Mouse (Mus musculus): ENCODE results near the gene Ntf5. TPM values are rescaled to one million over a fixed set of nuclear protein-coding genes. Genes with fewer than 3 reads are reported as not detected.
"Not testable (repeated sequence)": the region's sequence is repeated elsewhere in the genome, so short reads cannot be mapped to it uniquely, and the experiment has no call there.

Ntf5 gene
- polyA plus RNA-seq, 1 experiment from 2014 or later, result 1.2 TPM

- Histone ChIP-seq H3K36me3 (ENCODE audit: control insufficient read depth, insufficient read depth, low read length) (peaks cover 5% of the 10 kb centered on the region), H3K4me1 (replicated peaks; ENCODE audit: control insufficient read depth, insufficient read depth, low read length) (peaks cover 16% of the 10 kb centered on the region), H3K9me3 (ENCODE audit: control insufficient read depth, low read length) (no peaks in the 10 kb centered on the region), H3K27me3 (ENCODE audit: control insufficient read depth, insufficient read depth, low read length) (no peaks in the 10 kb centered on the region), H3K4me2 (replicated peaks; ENCODE audit: low read depth, low read length) (no peak overlapping the region), H3K9ac (ENCODE audit: low read depth, low read length) (no peak overlapping the region), H3K27ac (ENCODE audit: low read depth, low read length) (no peak overlapping the region), H3K4me3 (ENCODE audit: low read depth, low read length) (0 out of 2 replicates have a peak overlapping the region, but pooled peaks have one; percentile 84)
- no peak for DNase-seq (ENCODE audit: low spot score)
- no peak for ATAC-seq (ENCODE audit: low FRiP score)
- 81% methylated on average over 13 of the region's 13 CpGs for WGBS
Observed at GRCm38 (mm10) chr7:45455932-45456696, 42.6 kb downstream of the Ntf5 start.

- WGBS, result 52% methylated on average over 9 of the region's 9 CpGs
Observed at GRCm38 (mm10) chr7:45456721-45457203, 43.3 kb downstream of the Ntf5 start.

GRCm38 (mm10) chr7:45457204-45458060, 43.9 kb downstream of the Ntf5 start:
- peak overlapping the region; percentile 84 for H3K4me3 ChIP-seq (ENCODE audit: low read depth, low read length)
- peak overlapping the region; percentile 64 for H3K4me2 ChIP-seq (replicated peaks; ENCODE audit: low read depth, low read length)
- H3K9me3 ChIP-seq (ENCODE audit: control insufficient read depth, low read length), result no peaks in the 10 kb centered on the region
- 69% methylated on average over 10 of the region's 10 CpGs for WGBS
- no peak overlapping the region for H3K9ac ChIP-seq (ENCODE audit: low read depth, low read length)
- H3K4me1 ChIP-seq (replicated peaks; ENCODE audit: control insufficient read depth, insufficient read depth, low read length), result peaks cover 16% of the 10 kb centered on the region
- no peaks in the 10 kb centered on the region for H3K27me3 ChIP-seq (ENCODE audit: control insufficient read depth, insufficient read depth, low read length)
- ATAC-seq (ENCODE audit: low FRiP score), result no peak
- H3K27ac ChIP-seq (ENCODE audit: low read depth, low read length), result 0 out of 2 replicates have a peak overlapping the region, but pooled peaks have one; percentile 3
- H3K36me3 ChIP-seq (ENCODE audit: control insufficient read depth, insufficient read depth, low read length), result peaks cover 5% of the 10 kb centered on the region
- peak; percentile 31 for DNase-seq (ENCODE audit: low spot score)

More at GRCm38 (mm10) chr7:45456721-45457203, 43.3 kb downstream of the Ntf5 start:
- DNase-seq (ENCODE audit: low spot score), result no peak
- Histone ChIP-seq H3K27me3 (ENCODE audit: control insufficient read depth, insufficient read depth, low read length) (no peaks in the 10 kb centered on the region), H3K9ac (ENCODE audit: low read depth, low read length) (no peak overlapping the region), H3K4me3 (ENCODE audit: low read depth, low read length) (peak overlapping the region; percentile 84; the same call in 1 of the 2 replicates), H3K4me1 (replicated peaks; ENCODE audit: control insufficient read depth, insufficient read depth, low read length) (peaks cover 16% of the 10 kb centered on the region), H3K36me3 (ENCODE audit: control insufficient read depth, insufficient read depth, low read length) (peaks cover 5% of the 10 kb centered on the region), H3K27ac (ENCODE audit: low read depth, low read length) (0 out of 2 replicates have a peak overlapping the region, but pooled peaks have one; percentile 3), H3K9me3 (ENCODE audit: control insufficient read depth, low read length) (no peaks in the 10 kb centered on the region), H3K4me2 (replicated peaks; ENCODE audit: low read depth, low read length) (peak overlapping the region; percentile 64; the same call in 1 of the 2 replicates)
- ATAC-seq (ENCODE audit: low FRiP score), result no peak

GRCm38 (mm10) chr7:45458748-45459563, 45.5 kb downstream of the Ntf5 start:
- Histone ChIP-seq H3K27ac (ENCODE audit: low read depth, low read length) (peak overlapping the region; percentile 67), H3K27me3 (ENCODE audit: control insufficient read depth, insufficient read depth, low read length) (no peaks in the 10 kb centered on the region), H3K9me3 (ENCODE audit: control insufficient read depth, low read length) (no peaks in the 10 kb centered on the region), H3K4me2 (replicated peaks; ENCODE audit: low read depth, low read length) (peak overlapping the region; percentile 64), H3K4me1 (replicated peaks; ENCODE audit: control insufficient read depth, insufficient read depth, low read length) (peaks cover 16% of the 10 kb centered on the region), H3K9ac (ENCODE audit: low read depth, low read length) (peak overlapping the region; percentile 92), H3K4me3 (ENCODE audit: low read depth, low read length) (peak overlapping the region; percentile 84), H3K36me3 (ENCODE audit: control insufficient read depth, insufficient read depth, low read length) (peaks cover 8% of the 10 kb centered on the region)
- 1% methylated on average over 38 of the region's 43 CpGs for WGBS
- DNase-seq (ENCODE audit: low spot score) (peak; percentile 92), ATAC-seq (ENCODE audit: low FRiP score) (peak; percentile 80)

GRCm38 (mm10) chr7:45459564-45460140, 46.2 kb downstream of the Ntf5 start, which contains the start of gene Ftl1:
TSS of gene Ftl1 (minus strand) at chr7:45459884.
- WGBS, result under 1% methylated on average over 26 of the region's 37 CpGs
- H3K27ac ChIP-seq (ENCODE audit: low read depth, low read length), result peak within 1 kb of the TSS; percentile 84
- H3K9ac ChIP-seq (ENCODE audit: low read depth, low read length), result peak within 1 kb of the TSS; percentile 92
- ATAC-seq (ENCODE audit: low FRiP score) (peak; percentile 96), DNase-seq (ENCODE audit: low spot score) (peak; percentile 98)
- H3K4me3 ChIP-seq (ENCODE audit: low read depth, low read length), result peak within 1 kb of the TSS; percentile 84
- not testable (repeated sequence) for H3K27me3 ChIP-seq (ENCODE audit: control insufficient read depth, insufficient read depth, low read length); H3K9me3 ChIP-seq (ENCODE audit: control insufficient read depth, low read length); H3K36me3 ChIP-seq (ENCODE audit: control insufficient read depth, insufficient read depth, low read length)
- H3K4me1 ChIP-seq (replicated peaks; ENCODE audit: control insufficient read depth, insufficient read depth, low read length), result peaks cover 16% of the 10 kb centered on the region
- H3K4me2 ChIP-seq (replicated peaks; ENCODE audit: low read depth, low read length), result peak within 1 kb of the TSS; percentile 64

GRCm38 (mm10) chr7:45460377-45460776, 46.9 kb downstream of the Ntf5 start:
- 76% methylated on average over 7 of the region's 7 CpGs for WGBS
- peaks cover 11% of the 10 kb centered on the region; the same call in 1 of the 2 replicates for H3K36me3 ChIP-seq (ENCODE audit: control insufficient read depth, insufficient read depth, low read length)
- peak overlapping the region; percentile 84 for H3K4me3 ChIP-seq (ENCODE audit: low read depth, low read length)
- peak overlapping the region; percentile 49 for H3K4me2 ChIP-seq (replicated peaks; ENCODE audit: low read depth, low read length)
- ATAC-seq (ENCODE audit: low FRiP score) (no peak), DNase-seq (ENCODE audit: low spot score) (no peak)
- peaks cover 17% of the 10 kb centered on the region for H3K4me1 ChIP-seq (replicated peaks; ENCODE audit: control insufficient read depth, insufficient read depth, low read length)
- peak overlapping the region; percentile 59 for H3K9ac ChIP-seq (ENCODE audit: low read depth, low read length)
- H3K27me3 ChIP-seq (ENCODE audit: control insufficient read depth, insufficient read depth, low read length), result no peaks in the 10 kb centered on the region
- H3K9me3 ChIP-seq (ENCODE audit: control insufficient read depth, low read length), result no peaks in the 10 kb centered on the region
- H3K27ac ChIP-seq (ENCODE audit: low read depth, low read length), result peak overlapping the region; percentile 84

GRCm38 (mm10) chr7:45460860-45461314, 47.4 kb downstream of the Ntf5 start:
- WGBS, result 24% methylated on average over 13 of the region's 13 CpGs
- Histone ChIP-seq H3K27ac (ENCODE audit: low read depth, low read length) (peak overlapping the region; percentile 84), H3K9ac (ENCODE audit: low read depth, low read length) (peak overlapping the region; percentile 25; the same call in 1 of the 2 replicates), H3K27me3 (ENCODE audit: control insufficient read depth, insufficient read depth, low read length) (no peaks in the 10 kb centered on the region), H3K4me1 (replicated peaks; ENCODE audit: control insufficient read depth, insufficient read depth, low read length) (peaks cover 19% of the 10 kb centered on the region), H3K4me3 (ENCODE audit: low read depth, low read length) (no peak overlapping the region), H3K36me3 (ENCODE audit: control insufficient read depth, insufficient read depth, low read length) (peaks cover 11% of the 10 kb centered on the region; the same call in 1 of the 2 replicates), H3K9me3 (ENCODE audit: control insufficient read depth, low read length) (no peaks in the 10 kb centered on the region), H3K4me2 (replicated peaks; ENCODE audit: low read depth, low read length) (peak overlapping the region; percentile 7; the same call in 1 of the 2 replicates)
- no peak for ATAC-seq (ENCODE audit: low FRiP score)
- DNase-seq (ENCODE audit: low spot score), result peak; percentile 45
